Mouse (Mus musculus): ENCODE measurements around the gene Prnd. TPM values are rescaled to one million over a fixed set of nuclear protein-coding genes. Genes with fewer than 3 reads are reported as not detected.

The Prnd gene
- total RNA-seq, 2 experiments from 2014 or later: 1.4 to 2.4 TPM

DNA sequence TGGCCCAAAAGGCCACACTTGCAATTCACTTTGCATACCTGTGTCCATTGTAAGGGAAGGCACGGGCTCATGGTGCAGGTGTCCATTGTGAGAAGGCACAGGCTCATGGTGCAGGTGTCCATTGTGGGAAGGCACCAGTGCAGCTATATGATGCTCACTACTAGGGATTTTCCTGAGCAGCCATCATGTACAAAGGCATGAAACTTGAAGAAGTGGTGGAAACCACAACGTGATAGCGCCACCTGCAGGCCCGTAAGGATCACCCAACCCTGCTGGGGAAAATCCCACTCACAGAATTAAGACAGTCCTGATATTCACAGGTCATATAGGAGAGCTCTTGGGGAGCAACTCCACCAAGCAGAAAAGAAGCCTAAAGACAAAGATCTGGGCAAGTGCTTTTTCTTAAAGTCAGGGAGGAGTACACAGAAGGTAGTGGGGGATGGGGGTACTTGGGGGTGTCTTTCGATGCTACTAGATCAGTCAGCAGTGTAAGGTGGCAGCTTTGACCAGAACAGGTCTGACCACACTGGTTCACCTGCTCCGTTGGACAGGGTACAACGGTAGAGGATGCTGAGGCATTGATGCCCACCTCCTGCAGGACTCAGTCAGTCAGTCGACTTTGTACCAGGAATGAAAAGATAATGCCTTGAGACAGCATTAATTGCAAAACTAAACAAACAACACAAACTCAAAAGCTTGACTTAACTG, 11.1 kb upstream of the Prnd start:
- intact Hi-C loops (cut with DNase I): loop anchor here (1.0 to 5.0 kb wide), 2 partner anchors 37 to 111 kb away; no protein-coding TSS in a partner anchor

DNA sequence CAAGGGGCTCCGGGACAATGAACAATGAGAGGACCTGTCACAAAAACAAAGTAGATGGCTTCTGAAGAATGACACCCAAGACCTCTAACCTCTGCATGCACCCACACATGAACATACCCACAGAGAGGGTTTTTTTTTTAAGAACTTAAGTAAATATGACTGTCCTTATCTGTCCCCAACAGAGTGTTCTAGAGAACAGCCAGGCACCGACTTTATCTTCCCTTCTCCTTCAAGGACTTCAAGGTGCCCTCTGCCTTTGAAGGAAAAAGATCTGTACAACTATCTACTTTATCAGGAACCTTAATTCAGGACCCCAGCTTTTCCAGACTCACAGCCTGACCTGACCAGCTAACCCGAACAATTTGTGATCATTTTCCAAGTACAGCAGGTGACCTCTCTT, 10.2 kb upstream of the Prnd start:
- no peak for DNase-seq
- intact Hi-C loops (cut with DNase I): no loop called here

More for the DNA sequence above, 11.1 kb upstream of the Prnd start:
- DNase-seq: peak; percentile 53 to 74

DNA sequence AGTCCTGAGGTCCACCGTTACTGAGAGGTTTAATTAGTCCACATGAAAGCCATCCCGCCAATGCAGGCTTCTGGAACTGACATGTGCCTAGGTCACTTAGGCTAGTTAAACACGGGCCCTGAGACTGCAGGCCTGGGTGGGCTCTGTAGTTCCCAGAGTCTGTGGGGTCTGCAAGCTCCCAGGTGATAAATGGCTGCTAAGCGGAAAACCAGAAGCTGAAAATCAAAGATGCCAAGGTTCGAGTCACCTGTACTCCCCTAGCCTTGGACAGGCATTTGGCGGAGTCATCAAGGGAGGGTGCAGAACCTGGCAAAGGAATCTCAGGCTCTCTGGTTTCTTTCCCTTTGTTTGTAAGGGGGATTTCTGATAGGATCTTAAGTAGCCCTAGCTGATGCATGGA, 9.2 kb upstream of the Prnd start:
- DNase-seq: peak in 1 of 2 experiments; percentile 0
- intact Hi-C loops (cut with DNase I): no loop called here

DNA sequence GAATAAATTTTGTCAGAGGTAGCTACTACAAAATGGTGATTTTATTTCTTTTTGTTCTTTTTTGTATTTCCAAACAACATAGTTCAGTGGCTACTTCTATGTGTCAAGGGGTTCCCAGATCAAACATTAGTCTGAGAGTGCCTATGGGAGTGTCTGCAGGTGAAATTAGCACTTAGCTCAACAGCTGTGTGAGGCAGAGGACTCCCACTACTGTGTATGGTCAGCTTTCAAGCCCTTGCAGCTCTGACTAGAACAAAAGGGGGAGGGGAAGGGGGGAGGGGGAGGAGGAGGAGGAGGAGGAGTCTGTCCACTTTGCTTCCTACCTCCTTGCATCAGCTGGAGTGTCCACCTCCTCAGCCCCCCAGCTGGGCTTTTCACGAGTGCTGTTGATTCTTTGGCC, 6.3 kb upstream of the Prnd start:
- intact Hi-C loops (cut with DNase I): no loop called here
- DNase-seq: no peak

DNA sequence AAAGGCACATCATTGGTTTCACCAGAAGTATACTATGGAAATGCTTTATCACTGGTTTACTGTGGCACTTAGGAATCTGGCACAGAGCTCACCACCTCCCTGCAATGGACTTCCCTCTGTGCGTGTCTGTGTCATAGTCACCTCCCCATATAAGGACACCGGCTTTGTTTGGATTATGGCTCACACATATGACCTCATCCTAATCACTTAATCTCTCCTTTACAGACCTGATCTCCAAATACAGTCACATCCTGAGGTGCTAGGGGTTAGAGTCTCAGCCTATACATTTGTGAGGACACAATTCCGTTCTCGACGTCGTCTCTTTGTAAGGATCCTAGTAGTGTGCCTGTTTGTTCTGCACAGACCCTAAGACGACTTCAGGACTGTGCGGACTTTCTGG, 5.4 kb upstream of the Prnd start:
- peak in 1 of 2 experiments; percentile 0 for DNase-seq

DNA sequence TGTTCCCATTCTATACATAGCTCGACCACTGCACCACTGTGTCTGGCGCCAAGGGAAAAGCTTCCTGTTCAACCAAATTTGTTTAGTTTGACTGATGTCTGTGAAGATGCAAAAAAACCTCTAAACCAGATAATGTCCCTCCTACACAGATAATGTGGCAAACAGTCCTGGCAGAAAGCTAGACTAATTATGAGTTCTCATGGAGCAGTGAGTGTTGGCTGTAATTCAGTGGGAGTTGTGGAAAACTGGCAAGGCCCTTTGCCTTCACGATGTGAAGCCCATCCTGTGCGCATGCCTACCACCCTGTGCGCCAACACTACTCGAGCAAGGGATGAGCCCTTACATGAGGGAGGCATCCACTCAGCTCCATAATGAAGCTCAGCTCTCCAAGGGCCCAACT, 4.9 kb upstream of the Prnd start:
- peak in 1 of 2 experiments; percentile 0 for DNase-seq
- intact Hi-C loops (cut with DNase I): loop anchor here (5.0 kb wide), 1 partner anchor 383 kb away; the partner anchor contains the start of gene Adra1d

More for the DNA sequence above, 5.4 kb upstream of the Prnd start:
- intact Hi-C loops (cut with DNase I): loop anchor here (5.0 kb wide), 1 partner anchor 383 kb away; the partner anchor contains the start of gene Adra1d

DNA sequence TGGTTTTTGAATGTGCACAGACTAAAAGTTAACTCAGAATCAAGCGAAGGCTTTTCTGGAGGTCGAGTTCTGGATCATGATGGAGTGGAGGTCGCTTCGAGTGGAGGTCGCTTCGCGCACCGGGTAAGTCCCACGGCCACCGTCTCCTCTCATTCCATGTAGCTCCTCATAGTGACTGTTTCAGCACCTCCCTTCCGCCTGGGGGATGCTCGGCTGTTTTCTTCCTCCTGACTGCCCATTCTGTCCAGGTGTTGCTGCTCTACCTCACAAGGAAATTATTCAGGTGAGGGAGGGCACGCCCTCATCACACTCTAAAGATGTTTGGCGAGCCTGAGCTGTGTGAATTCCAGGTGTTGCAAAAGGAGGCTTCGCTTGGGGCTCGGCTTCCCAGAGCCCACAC, 4.3 kb upstream of the Prnd start:
- peak; percentile 0 for DNase-seq
- intact Hi-C loops (cut with DNase I): loop anchor here (5.0 kb wide), 1 partner anchor 384 kb away; the partner anchor contains the start of gene Adra1d

DNA sequence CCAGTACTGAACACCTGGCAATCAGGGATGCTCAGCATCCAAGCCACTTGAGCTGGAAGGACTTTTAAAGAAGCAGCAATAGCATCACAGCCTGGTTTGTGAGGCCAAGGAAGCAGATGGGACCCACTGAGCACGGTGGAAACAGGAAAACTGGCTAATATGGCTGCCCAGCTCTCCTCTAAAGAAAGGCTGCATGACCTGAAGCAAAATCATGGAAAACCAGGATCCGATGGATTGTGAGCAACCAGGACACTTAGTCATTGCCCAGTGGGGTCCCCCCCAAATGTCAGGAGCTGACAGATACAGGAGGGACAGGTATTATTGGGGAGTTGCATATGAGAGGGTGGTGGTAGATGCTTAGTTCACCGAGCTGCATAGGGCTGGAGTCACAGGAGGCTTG, 2.5 kb upstream of the Prnd start:
- DNase-seq: no peak
- intact Hi-C loops (cut with DNase I): loop anchor here (5.0 kb wide), 1 partner anchor 386 kb away; the partner anchor contains the start of gene Adra1d

DNA sequence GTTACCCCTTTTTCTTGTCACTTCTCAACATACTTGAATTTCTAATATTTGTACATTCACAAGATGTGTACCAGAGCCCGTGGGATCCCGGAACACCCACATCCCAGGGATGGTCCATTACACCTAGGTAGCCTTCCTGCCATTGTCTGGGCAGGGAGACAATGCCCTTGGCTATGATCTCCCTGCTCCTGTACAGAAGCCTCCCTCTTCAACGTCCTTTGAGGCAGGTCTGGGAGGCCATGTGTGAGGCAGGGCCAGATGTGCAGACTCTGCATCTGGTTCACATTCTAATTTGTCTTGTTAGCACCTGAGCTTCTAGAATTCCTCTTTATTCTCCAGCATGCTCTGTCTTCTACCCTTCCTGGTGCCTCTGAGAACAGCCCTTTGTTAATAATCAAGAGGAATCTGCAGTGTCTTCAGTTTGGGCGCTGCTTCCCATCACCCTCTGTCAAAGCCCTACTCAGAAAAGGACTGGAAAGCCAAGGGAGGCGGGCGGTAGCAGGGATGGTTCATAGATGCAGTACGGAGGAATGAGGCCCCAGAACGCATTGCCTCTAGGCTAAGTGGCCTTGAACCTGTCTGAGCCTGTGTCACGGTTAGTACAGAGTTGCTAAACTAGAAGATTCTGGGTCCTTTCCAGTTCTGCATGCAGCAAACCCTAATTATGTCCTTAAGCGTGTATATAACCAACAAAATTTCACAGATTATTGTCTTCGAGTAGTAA, 1.6 kb upstream of the Prnd start:
- intact Hi-C loops (cut with DNase I): loop anchor here (1.0 to 5.0 kb wide), 3 partner anchors 121 to 387 kb away; partner anchors contain the start of gene Adra1d
- DNase-seq: peak; percentile 0

DNA sequence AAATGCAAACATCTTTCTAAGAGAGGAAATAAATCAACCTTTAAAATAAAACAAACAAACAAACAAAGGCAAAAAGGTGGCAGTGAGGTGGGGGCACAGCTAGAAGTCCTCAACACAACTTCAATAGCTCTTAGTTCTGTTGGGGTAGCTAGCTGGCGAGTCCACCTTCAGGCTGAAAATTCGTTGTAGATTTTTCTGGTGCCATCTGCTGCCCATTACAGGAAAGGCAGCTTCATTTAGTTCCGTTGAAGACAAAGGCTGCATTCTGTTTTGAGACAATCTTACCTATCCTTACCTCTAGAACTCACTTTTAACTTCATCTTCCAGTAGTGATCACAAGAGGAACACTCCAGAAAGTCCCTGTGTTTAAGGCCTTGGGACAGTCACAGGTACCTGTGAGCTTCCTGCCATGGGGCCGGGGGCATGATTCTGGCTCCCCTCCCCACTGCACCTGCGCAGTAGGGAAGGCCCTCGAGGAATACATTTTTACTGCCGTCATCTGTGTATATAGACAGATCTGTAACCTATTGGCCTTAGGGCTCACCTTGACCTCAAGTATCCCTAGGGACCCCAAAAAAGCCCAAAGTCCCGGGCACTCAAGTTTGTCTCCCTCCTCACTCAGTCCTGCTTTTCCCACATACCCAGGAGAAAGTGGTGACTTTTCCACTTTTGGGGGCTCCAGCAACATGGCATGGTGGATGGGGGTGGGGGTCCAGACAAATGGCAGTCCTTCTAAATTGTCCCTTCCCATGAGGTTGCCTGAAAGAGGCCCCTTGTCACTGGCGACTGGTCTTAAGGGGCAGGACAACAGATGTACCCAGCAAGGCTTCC, 679 bp upstream of the Prnd start:
- DNase-seq: peak; percentile 48 to 69
- intact Hi-C loops (cut with DNase I): loop anchor here (1.0 to 5.0 kb wide), 3 partner anchors 122 to 388 kb away; partner anchors contain the start of gene Adra1d

DNA sequence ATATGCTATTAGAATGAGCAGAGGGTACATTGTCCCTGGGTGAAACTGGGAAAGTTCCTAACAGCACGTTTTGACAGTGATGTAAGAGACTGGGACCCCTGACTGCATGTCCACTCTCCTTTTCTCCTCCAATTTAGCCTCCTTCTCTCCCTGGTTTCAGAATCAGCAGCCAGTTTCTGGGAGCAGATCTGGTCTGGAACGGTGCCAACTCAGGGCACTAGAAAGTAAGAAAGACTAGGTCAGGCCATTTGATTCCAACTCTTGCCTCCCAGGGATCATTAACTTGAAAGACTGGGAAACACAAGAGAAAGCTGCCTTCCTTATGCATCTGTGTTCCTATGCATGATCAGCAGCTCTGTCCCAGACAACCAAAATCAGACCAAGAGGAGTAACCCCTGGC, 1.8 kb downstream of the Prnd start:
- intact Hi-C loops (cut with DNase I): no loop called here
- DNase-seq: peak in 1 of 2 experiments; percentile 5

DNA sequence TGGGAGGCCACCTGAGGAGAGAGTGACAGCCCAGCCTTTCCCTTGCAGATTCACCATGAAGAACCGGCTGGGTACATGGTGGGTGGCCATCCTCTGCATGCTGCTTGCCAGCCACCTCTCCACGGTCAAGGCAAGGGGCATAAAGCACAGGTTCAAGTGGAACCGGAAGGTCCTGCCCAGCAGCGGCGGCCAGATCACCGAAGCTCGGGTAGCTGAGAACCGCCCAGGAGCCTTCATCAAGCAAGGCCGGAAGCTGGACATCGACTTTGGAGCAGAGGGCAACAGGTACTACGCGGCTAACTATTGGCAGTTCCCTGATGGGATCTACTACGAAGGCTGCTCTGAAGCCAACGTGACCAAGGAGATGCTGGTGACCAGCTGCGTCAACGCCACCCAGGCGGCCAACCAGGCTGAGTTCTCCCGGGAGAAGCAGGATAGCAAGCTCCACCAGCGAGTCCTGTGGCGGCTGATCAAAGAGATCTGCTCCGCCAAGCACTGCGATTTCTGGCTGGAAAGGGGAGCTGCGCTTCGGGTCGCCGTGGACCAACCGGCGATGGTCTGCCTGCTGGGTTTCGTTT, 2.4 kb downstream of the Prnd start:
- intact Hi-C loops (cut with DNase I): no loop called here
- DNase-seq: peak in 1 of 2 experiments; percentile 14

DNA sequence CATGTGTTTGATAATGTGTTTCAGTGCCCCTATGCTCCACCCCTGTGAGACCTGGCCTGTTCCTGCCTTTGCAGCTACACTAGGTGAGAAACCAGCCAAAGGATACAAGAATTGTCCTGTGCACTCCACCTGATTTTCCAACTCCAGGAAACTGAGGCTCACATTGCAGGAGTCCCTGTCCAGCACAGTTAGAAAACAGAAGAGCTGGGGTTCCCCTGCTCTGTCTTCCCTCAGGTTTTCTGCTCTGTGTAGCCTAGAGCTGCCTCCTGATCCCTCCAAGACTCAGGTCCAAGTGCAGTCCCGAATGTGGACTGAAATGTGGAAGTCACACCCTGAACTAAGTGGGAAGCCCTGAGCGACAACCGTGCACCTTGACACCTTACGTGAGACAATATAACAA, 3.0 kb downstream of the Prnd start:
- intact Hi-C loops (cut with DNase I): no loop called here
- no peak for DNase-seq

DNA sequence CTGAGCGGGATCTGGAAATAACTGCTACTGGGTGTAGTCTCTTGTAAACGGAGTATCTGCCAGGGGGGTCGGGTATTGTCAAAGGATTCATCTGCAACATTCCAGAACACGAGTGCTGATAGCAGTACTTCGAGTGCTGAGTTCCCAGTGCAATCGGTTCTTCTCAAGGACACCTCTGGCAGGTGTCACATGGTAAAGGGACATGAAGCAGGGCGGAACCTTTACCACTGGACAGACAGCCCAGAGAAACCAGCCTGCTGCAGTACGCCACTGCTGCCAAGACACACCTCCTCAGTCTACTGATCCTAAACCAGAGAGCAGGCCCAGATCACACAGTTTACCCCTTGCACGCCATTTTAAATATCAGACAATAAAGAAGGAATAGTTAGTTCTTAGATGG, 4.2 kb downstream of the Prnd start:
- peak; percentile 21 to 28 for DNase-seq
- intact Hi-C loops (cut with DNase I): no loop called here

DNA sequence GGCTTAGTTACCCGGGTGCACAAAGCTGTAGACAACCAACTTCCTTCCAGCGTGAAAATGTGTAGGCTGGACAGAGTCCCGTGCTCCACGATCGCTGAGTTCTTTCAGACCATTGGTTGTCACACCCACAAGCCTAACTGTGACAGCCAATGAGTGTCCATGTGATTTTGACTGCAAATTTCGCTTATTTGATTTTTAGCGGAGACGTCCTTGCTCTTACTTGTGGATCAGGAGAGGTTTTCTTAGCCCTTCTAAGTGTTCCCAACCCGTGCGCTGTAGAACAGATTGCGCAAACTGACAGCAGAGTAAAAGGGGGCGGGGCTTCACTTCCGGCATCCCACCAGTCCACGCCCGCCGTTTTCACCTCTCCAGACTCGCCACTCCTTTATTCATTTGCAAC, 4.6 kb downstream of the Prnd start:
- peak; percentile 16 to 39 for DNase-seq
- intact Hi-C loops (cut with DNase I): no loop called here

DNA sequence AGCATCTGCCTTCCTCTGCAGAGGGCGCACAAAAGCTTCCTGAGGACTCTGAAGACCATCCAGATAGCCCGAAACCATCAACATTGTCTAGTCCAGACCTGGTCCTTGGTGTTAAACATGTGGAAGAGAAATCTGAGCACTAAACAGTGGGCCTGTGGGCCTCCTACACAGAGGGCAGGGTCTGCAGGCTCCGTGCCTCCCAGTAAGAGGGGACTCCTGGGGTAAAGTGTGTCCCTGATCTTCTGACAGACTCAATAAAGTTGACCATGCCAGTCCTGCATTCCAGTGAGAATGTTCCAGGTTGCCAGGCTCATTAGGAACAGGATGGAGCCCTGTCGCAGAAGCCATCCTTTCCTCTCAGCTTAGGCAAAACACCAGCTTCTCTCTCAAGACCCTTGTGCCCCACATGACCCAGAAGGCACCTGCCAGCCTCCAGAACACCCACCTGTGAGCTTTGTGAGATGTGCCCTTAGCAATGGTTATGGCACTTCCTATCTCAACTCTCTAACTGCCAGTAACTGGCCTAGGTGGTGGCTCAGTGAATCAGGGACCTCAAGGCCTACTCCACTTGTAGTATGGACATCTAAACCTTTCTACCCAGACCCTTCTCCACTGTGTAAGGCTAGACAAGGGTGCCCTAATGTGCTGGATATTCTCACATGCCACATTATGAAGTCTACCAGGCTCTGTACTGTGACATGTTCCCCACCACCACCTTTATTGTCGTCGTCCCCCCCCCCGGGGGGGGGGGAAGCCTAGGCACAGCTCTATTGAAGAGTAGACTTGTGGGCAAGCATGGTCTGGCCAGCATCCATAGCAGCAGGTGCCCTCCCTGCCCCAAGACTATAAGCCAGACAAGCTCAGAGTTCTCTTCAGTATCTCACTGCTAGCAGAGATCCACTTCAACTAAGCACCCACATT, 5.9 kb downstream of the Prnd start:
- intact Hi-C loops (cut with DNase I): no loop called here
- peak in 1 of 2 experiments; percentile 1 for DNase-seq

DNA sequence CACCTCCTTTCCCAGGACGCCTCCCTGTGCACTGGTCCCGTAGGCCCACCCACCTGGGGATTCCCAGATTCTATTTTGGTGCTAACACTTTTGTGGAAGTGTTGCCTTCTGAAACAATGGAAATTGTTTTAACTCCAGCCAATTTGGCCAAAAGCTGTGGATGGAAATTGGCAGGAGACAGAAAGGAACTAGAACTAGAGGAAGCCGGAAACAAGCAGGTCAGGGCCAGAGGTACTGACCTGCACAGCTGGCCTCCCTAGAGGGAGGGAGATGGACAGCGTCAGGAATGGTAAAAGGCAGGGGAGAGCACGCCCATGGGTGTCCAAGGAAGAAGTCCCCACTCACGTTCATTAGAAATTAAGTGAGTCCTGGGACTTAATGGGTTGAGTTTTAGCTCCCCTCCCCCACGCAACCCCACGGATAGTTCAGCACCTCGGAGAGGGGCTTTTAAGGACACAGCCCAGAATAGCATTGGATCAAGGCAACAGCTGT, 7.1 kb downstream of the Prnd start:
- intact Hi-C loops (cut with DNase I): loop anchor here (2.0 kb wide), 1 partner anchor 23 kb away; no protein-coding TSS in a partner anchor
- peak in 1 of 2 experiments; percentile 34 for DNase-seq

DNA sequence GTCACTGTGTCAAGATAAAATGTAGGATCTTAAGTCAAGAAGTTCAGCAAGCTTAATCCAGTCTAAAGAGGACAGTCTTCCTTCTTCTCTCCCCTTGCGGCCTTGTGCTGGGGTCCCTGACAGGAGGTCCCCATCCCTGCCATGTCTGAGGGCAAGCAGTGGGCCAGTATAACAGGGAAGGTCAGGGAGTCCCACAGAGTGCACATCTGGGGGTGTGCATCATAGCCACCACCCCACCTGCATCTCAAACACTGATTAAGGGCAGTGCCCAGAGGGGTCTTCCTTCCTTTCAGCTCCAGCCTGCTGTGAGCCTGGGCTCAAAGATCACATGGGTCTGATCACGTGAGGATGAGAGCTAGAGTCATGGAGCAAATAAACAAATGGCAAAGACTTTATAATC, 11.0 kb downstream of the Prnd start:
- DNase-seq: peak in 1 of 2 experiments; percentile 0
- intact Hi-C loops (cut with DNase I): loop anchor here (1.0 kb wide), 1 partner anchor 10 kb away; no protein-coding TSS in a partner anchor

DNA sequence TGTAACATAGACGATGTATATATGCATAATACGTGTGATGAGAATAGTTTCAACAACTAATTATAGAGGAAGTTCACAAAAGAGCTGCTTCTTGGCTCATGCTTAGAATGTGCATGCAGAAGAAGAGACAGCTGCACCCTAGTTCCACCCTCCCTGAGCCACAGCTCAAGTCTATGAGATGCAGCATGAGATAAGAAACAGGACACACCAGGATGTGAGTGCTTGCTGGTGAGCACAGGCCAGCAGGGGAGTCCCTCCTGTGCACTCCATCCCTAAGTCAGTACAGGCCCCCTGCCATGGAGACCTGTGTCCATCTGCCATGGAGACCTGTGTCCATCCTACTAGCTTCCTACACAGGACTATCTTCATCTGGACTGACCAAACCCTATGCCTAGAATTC, 19.9 kb downstream of the Prnd start:
- peak in 1 of 2 experiments; percentile 0 for DNase-seq
- intact Hi-C loops (cut with DNase I): no loop called here
